Mouse (Mus musculus) ES-E14 (cell line): ENCODE results near the gene Zfp386.
A peak's percentile ranks its signal among the peaks of the same experiment; 100 is the strongest.

Experiments used
- HCFC1 ChIP-seq: IDR thresholded peaks from 2 replicates; pipeline ENCODE4 v1.6.1; 2012; ENCODE audit warnings: low read length, inconsistent platforms, borderline replicate concordance; ENCODE audit not compliant: insufficient read depth
- MAFK ChIP-seq: IDR thresholded peaks from 2 replicates; pipeline ENCODE4 v1.6.1; 2014; ENCODE audit warnings: mild to moderate bottlenecking, low read depth, low read length, inconsistent platforms; ENCODE audit not compliant: insufficient read depth
- ZC3H11A ChIP-seq: IDR thresholded peaks from 2 replicates; pipeline ENCODE4 v1.6.1; 2012; ENCODE audit warnings: low read depth, mild to moderate bottlenecking, inconsistent platforms, low read length, borderline replicate concordance
- ZNF384 ChIP-seq: IDR thresholded peaks from 2 replicates; pipeline ENCODE4 v1.6.1; 2012; ENCODE audit warnings: low read depth, low read length, inconsistent platforms

- TF ChIP-seq HCFC1 (no peak), ZNF384 (no peak), MAFK (peak; percentile 98), ZC3H11A (no peak)
Observed at GRCm38 (mm10) chr12:116094765-116095555, 47.4 kb downstream of the Zfp386 start.
